Mouse (Mus musculus) testis, adult 2 months (tissue): ENCODE data around the gene 4933428G20Rik.

ENCODE experiments used
- CTCF ChIP-seq: fragments of 200-500 bp; IDR thresholded peaks from 2 replicates; pipeline ENCODE4 v1.5.1; 2012; ENCODE audit warnings: low read depth, mild to moderate bottlenecking, inconsistent platforms, low read length, moderate library complexity; ENCODE audit not compliant: control insufficient read depth, insufficient read depth, insufficient replicate concordance
- POLR2A ChIP-seq: fragments of 200-500 bp; IDR thresholded peaks from 2 replicates; pipeline ENCODE4 v1.6.1; 2012; ENCODE audit warnings: low read depth, mild to moderate bottlenecking, inconsistent platforms, low read length, moderate library complexity; ENCODE audit not compliant: control insufficient read depth

DNA sequence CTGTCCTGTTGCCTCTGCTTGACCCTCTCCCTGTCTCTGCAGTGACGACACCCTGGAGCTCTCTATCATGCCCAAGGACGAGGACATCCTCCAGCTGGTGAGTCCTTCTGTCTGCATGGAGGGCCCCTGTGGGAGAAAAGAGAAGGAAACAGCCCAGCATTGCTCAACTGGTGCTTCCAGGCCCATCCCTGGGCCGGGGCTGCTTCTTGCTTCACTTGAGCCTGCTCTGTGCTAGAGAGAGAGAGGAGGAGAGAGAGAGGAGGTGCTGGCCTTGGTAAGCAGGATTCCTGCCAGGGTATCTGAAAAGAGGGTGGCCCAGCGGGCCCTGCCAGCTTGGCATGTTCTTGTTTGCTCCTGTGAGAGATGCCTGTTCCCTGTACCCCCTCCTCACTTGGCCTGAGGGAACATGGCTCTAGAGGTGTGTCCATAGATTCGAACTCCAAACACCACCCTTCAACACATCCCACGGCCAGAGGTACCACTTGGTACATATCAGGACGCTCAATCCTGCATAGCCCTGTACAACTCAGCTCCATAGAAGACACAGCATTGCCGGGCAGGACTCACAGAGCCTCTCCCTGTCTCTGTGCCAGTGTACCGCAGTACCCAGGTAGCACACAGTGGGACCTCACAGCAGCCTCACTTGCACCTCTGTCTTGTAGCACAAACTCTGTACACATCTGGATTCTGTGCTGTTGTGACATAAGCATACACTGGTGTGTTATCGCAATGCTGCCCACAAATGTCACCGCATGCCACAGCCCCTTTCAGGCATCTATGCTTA, 51.3 kb downstream of the 4933428G20Rik start:
- no peak for TF ChIP-seq CTCF
- no peak for TF ChIP-seq POLR2A
